ENCODE assay signal across 23 mouse cellular contexts in the genomic region with DNA sequence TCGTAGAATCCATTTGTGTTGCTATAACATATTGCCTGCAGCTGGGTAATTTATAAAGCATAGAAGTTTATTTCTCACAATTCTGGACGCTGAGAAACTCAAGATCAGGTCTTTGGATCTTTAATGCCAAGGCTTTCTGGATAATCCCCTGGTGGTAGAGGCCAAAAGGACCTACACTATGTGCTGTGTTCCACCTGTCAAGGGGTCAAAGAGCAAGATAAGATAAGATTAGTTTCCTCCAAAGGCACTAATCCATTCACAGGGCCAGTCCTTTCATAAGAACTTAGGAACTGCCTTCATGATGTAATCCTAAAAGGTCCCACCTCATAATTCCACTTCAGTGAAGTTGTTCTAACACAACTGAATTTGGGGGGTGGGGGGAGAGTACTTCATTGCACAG.
DNase-seq lines count a peak whose midpoint lies in the region; ATAC-seq and TF ChIP-seq lines count a peak whose summit lies in the region.
"Had no signal": no experiment of that assay in that cellular context is flagged by ENCODE, and none has a peak within 500 bp of the region (broad histone marks: within the 10 kb centered on the region; RNA-seq: fewer than 3 reads in every experiment).

No protein-coding gene starts in this region.

- no peak for ATAC-seq in midbrain, embryonic 11.5 days (ENCODE audit: low FRiP score)
- ATAC-seq in midbrain, embryonic 15.5 days (replicated peaks): no peak
- ATAC-seq: activated CD4-positive, CD25-positive, alpha-beta regulatory T cell, adult 4 months; CD4-positive, CD25-positive, alpha-beta regulatory T cell, adult 4 months; Patski had no signal

- no peaks in the 10 kb centered on the region for H3K4me1 ChIP-seq in liver, adult 2 months (ENCODE audit: control insufficient read depth, insufficient read depth, low read length)
- H3K4me1 ChIP-seq in midbrain, embryonic 11.5 days (ENCODE audit: control insufficient read depth, insufficient read depth, low read length): no peaks in the 10 kb centered on the region
- H3K4me1 ChIP-seq in midbrain, embryonic 15.5 days: no peaks in the 10 kb centered on the region

- no peaks in the 10 kb centered on the region for H3K79me2 ChIP-seq in liver, adult 2 months (ENCODE audit: control insufficient read depth, insufficient read depth, low read length)

- intact Hi-C loops in heart, postnatal 25 days (cut with DNase I): no loop called here

- 77% methylated on average over 2 of the region's 2 CpGs for WGBS in liver, adult 2 months
- 70% methylated on average over 2 of the region's 2 CpGs for WGBS in midbrain, embryonic 11.5 days
- 81% methylated on average over 2 of the region's 2 CpGs for WGBS in midbrain, embryonic 15.5 days

- no peak overlapping the region for H3K9ac ChIP-seq in liver, adult 2 months (ENCODE audit: low read depth, low read length)
- no peak overlapping the region for H3K9ac ChIP-seq in midbrain, embryonic 11.5 days (ENCODE audit: low read length)
- H3K9ac ChIP-seq in midbrain, embryonic 15.5 days: no peak overlapping the region

- no peak overlapping the region for H3K27ac ChIP-seq in liver, adult 2 months (replicated peaks; ENCODE audit: insufficient read depth, low read depth, low read length)
- no peak overlapping the region for H3K27ac ChIP-seq in midbrain, embryonic 11.5 days (ENCODE audit: low read depth, low read length)
- H3K27ac ChIP-seq in midbrain, embryonic 15.5 days: no peak overlapping the region

- DNase-seq in heart, adult 11 months: peak; percentile 16
- no peak for DNase-seq in heart, postnatal 25 days (ENCODE audit: low spot score)
- peak; percentile 77 for DNase-seq in liver, adult 2 months (ENCODE audit: extremely low read depth, low read depth, low spot score)
- no peak for DNase-seq in liver
- peak; percentile 39 for DNase-seq in midbrain, embryonic 11.5 days (ENCODE audit: low spot score, missing footprints)
- peak; percentile 15 for DNase-seq in yolk sac, embryonic 10.5 days (ENCODE audit: low spot score)
- DNase-seq in MN1 (ENCODE audit: low spot score): no peak
- DNase-seq: adrenal gland, adult 2 months; adrenal gland, adult 8-10 months; adrenal gland, postnatal 10 days; adrenal gland, postnatal 14 days; adrenal gland, postnatal 25 days; adrenal gland, postnatal 36 days; B cell, adult 2 months; cerebellum, adult 11 months; cerebellum, adult 11-12 months; cerebellum, adult 18-20 months had no signal

- TF ChIP-seq POLR2A in liver, adult 2 months (IDR thresholded peaks at IDR 0.05; ENCODE audit: extremely low read depth, insufficient read depth, low read length): no peak

- H3K36me3 ChIP-seq in liver, adult 2 months (ENCODE audit: control insufficient read depth, insufficient read depth, low read length): peaks cover 39% of the 10 kb centered on the region
- H3K36me3 ChIP-seq in midbrain, embryonic 11.5 days (ENCODE audit: control insufficient read depth, insufficient read depth, low read length): no peaks in the 10 kb centered on the region
- no peaks in the 10 kb centered on the region for H3K36me3 ChIP-seq in midbrain, embryonic 15.5 days (replicated peaks)
- H3K36me3 ChIP-seq: G1E had no signal

- no peaks in the 10 kb centered on the region for H3K9me3 ChIP-seq in midbrain, embryonic 11.5 days (ENCODE audit: control insufficient read depth, low read length)
- H3K9me3 ChIP-seq in midbrain, embryonic 15.5 days: no peaks in the 10 kb centered on the region
- H3K9me3 ChIP-seq: G1E had no signal

- H3K4me2 ChIP-seq in midbrain, embryonic 11.5 days: no peak overlapping the region
- H3K4me2 ChIP-seq in midbrain, embryonic 15.5 days: no peak overlapping the region

- no peaks in the 10 kb centered on the region for H3K27me3 ChIP-seq in liver, adult 2 months (ENCODE audit: control insufficient read depth, insufficient read depth, low read length)
- H3K27me3 ChIP-seq in midbrain, embryonic 11.5 days (ENCODE audit: control insufficient read depth, insufficient read depth, low read length): no peaks in the 10 kb centered on the region
- no peaks in the 10 kb centered on the region for H3K27me3 ChIP-seq in midbrain, embryonic 15.5 days (replicated peaks)
- H3K27me3 ChIP-seq: CH12.LX, Patski had no signal

- no peak for TF ChIP-seq CTCF in liver, adult 2 months (IDR thresholded peaks at IDR 0.05; ENCODE audit: low read depth, low read length)

- no peak overlapping the region for H3K4me3 ChIP-seq in liver, adult 2 months (ENCODE audit: insufficient read depth, low read depth, low read length)
- H3K4me3 ChIP-seq in midbrain, embryonic 11.5 days (ENCODE audit: low read depth, low read length): no peak overlapping the region
- H3K4me3 ChIP-seq in midbrain, embryonic 15.5 days: no peak overlapping the region

Comparison
In these comparisons a context has a peak if more than half of its experiments do, and no peak if none do; other contexts are left out.
1. DNase-seq: peak in heart, adult 11 months (single experiment), liver, adult 2 months (single experiment), midbrain, embryonic 11.5 days (single experiment) and yolk sac, embryonic 10.5 days (single experiment); none in heart, postnatal 25 days (single experiment), liver (single experiment) and MN1 (single experiment).